In genomic region chr4:101508851-101509577, GRCm38 (mm10) we compare ENCODE assay signal across 8 mouse cellular contexts. TPM values are rescaled to one million over a fixed set of nuclear protein-coding genes. Genes with fewer than 3 reads are reported as not detected.
DNase-seq lines count a peak whose midpoint lies in the region; ATAC-seq and TF ChIP-seq lines count a peak whose summit lies in the region.

No protein-coding gene starts in this region.

- H3K27me3 ChIP-seq in lung, postnatal 0 days (replicated peaks; ENCODE audit: insufficient read depth, low read length), result peaks cover 7% of the 10 kb centered on the region; the same call in 1 of the 2 replicates
- H3K27me3 ChIP-seq in heart, embryonic 16.5 days (ENCODE audit: control insufficient read depth, insufficient read depth, low read length), result peaks cover 7% of the 10 kb centered on the region; the same call in 1 of the 2 replicates
- peaks cover 17% of the 10 kb centered on the region for H3K27me3 ChIP-seq in small intestine, adult 2 months (ENCODE audit: control insufficient read depth, insufficient read depth, low read length)

- no peak overlapping the region for H3K27ac ChIP-seq in lung, postnatal 0 days (ENCODE audit: low read length)
- no peak overlapping the region for H3K27ac ChIP-seq in heart, embryonic 16.5 days (ENCODE audit: low read length)
- H3K27ac ChIP-seq in small intestine, adult 2 months (ENCODE audit: insufficient read depth, low read depth, low read length), result 0 out of 2 replicates have a peak overlapping the region, but pooled peaks have one; percentile 15

- H3K9me3 ChIP-seq in lung, postnatal 0 days (ENCODE audit: low read length), result no peaks in the 10 kb centered on the region
- no peaks in the 10 kb centered on the region for H3K9me3 ChIP-seq in heart, embryonic 16.5 days (replicated peaks; ENCODE audit: control insufficient read depth, low read length)

- TF ChIP-seq POLR2A in small intestine, adult 2 months (IDR thresholded peaks at IDR 0.05; ENCODE audit: low read depth, low read length), result no peak

- DNase-seq in lung, postnatal 0 days (ENCODE audit: low spot score), result no peak
- no peak for DNase-seq in lung, postnatal 25 days (ENCODE audit: low spot score)
- DNase-seq in kidney, postnatal 36 days, result peak; percentile 55 to 71
- peak; percentile 9 to 26 for DNase-seq in lung, postnatal 4 days
- DNase-seq in gastrocnemius, postnatal 14 days, result no peak

- H3K4me1 ChIP-seq in lung, postnatal 0 days (ENCODE audit: insufficient read depth, low read depth, low read length), result peaks cover 7% of the 10 kb centered on the region; the same call in 1 of the 2 replicates
- H3K4me1 ChIP-seq in heart, embryonic 16.5 days (ENCODE audit: control insufficient read depth, insufficient read depth, low read length), result peaks cover 8% of the 10 kb centered on the region
- 0 out of 2 replicates have a peak, but pooled peaks cover 2% of the 10 kb centered on the region for H3K4me1 ChIP-seq in small intestine, adult 2 months (ENCODE audit: control insufficient read depth, insufficient read depth, insufficient read length, low read length)

- peak overlapping the region; percentile 44 for H3K4me2 ChIP-seq in lung, postnatal 0 days (replicated peaks; ENCODE audit: low read depth, low read length)
- H3K4me2 ChIP-seq in heart, embryonic 16.5 days (ENCODE audit: low read depth, low read length), result peak overlapping the region; percentile 91

- TF ChIP-seq CTCF in lung, postnatal 0 days (IDR thresholded peaks at IDR 0.05), result no peak
- no peak for TF ChIP-seq CTCF in small intestine, adult 2 months (IDR thresholded peaks at IDR 0.05; ENCODE audit: extremely low read depth, insufficient read length, insufficient replicate concordance, low read depth, low read length)

- no peaks in the 10 kb centered on the region for H3K36me3 ChIP-seq in lung, postnatal 0 days (ENCODE audit: insufficient read depth, low read length)
- H3K36me3 ChIP-seq in heart, embryonic 16.5 days (ENCODE audit: control insufficient read depth, insufficient read depth), result no peaks in the 10 kb centered on the region
- H3K36me3 ChIP-seq in small intestine, adult 2 months (ENCODE audit: control insufficient read depth, insufficient read depth, low read length), result no peaks in the 10 kb centered on the region

- H3K9ac ChIP-seq in lung, postnatal 0 days (replicated peaks; ENCODE audit: low read depth), result no peak overlapping the region
- H3K9ac ChIP-seq in heart, embryonic 16.5 days (ENCODE audit: low read length), result peak overlapping the region; percentile 60

- H3K4me3 ChIP-seq in lung, postnatal 0 days (ENCODE audit: low read depth, low read length), result peak overlapping the region; percentile 17; the same call in 1 of the 2 replicates
- peak overlapping the region; percentile 49 for H3K4me3 ChIP-seq in heart, embryonic 16.5 days (ENCODE audit: low read length)
- peak overlapping the region; percentile 32 for H3K4me3 ChIP-seq in small intestine, adult 2 months (ENCODE audit: low read depth, low read length)

- intact Hi-C loops in gastrocnemius, postnatal 14 days (cut with DNase I; ENCODE audit: low total_unique reads), result no loop called here

- 9% methylated on average over 28 of the region's 30 CpGs for WGBS in lung, postnatal 0 days
- 10% methylated on average over 30 of the region's 30 CpGs for WGBS in heart, embryonic 16.5 days
- 9% methylated on average over 30 of the region's 30 CpGs for WGBS in small intestine, adult 2 months

- no peak for ATAC-seq in lung, postnatal 0 days
- 0 out of 2 replicates have a peak, but pooled peaks have one; percentile 4 for ATAC-seq in common myeloid progenitor, adult 5-6 weeks (replicated peaks; ENCODE audit: low read depth, poor library complexity, severe bottlenecking)
- 0 out of 2 replicates have a peak, but pooled peaks have one; percentile 29 for ATAC-seq in heart, embryonic 16.5 days (replicated peaks; ENCODE audit: extremely low read depth, insufficient read depth, low FRiP score)

- no peak for TF ChIP-seq EP300 in lung, postnatal 0 days (IDR thresholded peaks at IDR 0.05)

RNA-seq across cellular contexts. Expression of gene Dnajc6, which starts 12.6 kb away (rescaled TPM):
- 0.14 and 0.26 TPM in 2 replicates for polyA plus RNA-seq in lung, postnatal 0 days (2015; fragmentation: Nextera tagmentation; extraction: Ambion mirVana)
- total RNA-seq in common myeloid progenitor, adult 5-6 weeks (2017), result 31.4 and 40.4 TPM in 2 replicates
- 1.2 and 1.7 TPM in 2 replicates for polyA plus RNA-seq in heart, embryonic 16.5 days (2015; fragmentation: Nextera tagmentation; extraction: Ambion mirVana)
- 0.44 and 0.58 TPM in 2 replicates for polyA plus RNA-seq in small intestine, adult 2 months (2012; rRNA removed)
- total RNA-seq in gastrocnemius, postnatal 14 days (2021), result under 1 TPM; 0.62 to 0.64 TPM

Comparison
In these comparisons a context has a peak if more than half of its experiments do, and no peak if none do; other contexts are left out.
1. DNase-seq: peak in kidney, postnatal 36 days (2 of 2) and lung, postnatal 4 days (2 of 2); none in lung, postnatal 0 days (single experiment), lung, postnatal 25 days (single experiment) and gastrocnemius, postnatal 14 days (single experiment).
2. Peak in every context shown above with its lines, with median percentiles within 50 percentile points of each other: H3K4me3 ChIP-seq.